Mouse (Mus musculus) megakaryocyte, embryonic 14.5 days (primary cell): ENCODE data around the gene Gm20683.

Experiments
- FLI1 ChIP-seq: IDR thresholded peaks from 2 replicates; pipeline ENCODE4 v1.6.1; 2012; ENCODE audit warnings: low read length, inconsistent platforms, mixed read lengths
- GATA1 ChIP-seq: IDR thresholded peaks from 3 replicates; pipeline ENCODE4 v1.6.1; 2012; ENCODE audit warnings: mixed read lengths, low read length, inconsistent platforms, borderline replicate concordance

DNA sequence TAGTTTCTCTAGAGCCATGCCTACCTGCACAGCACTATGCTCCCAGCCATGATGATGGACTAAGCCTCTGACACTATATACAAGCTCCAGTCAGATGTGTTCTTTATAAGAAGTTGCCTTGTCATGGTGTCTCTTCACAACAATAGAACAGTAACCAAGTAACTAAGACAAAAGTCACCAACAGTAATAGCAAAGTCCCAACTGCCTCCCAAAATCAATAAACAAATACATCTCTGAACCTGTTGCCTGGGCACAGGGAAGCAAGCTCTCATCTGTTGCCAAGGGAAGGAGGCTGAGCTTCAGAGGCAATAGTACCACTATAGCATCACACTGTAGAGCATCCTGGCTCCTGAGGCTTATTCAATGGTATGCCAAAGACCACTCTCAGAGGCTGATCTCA is 45.2 kb upstream of the Gm20683 start:
- no peak for TF ChIP-seq GATA1
- TF ChIP-seq FLI1, result no peak
